Mouse (Mus musculus): ENCODE data around the gene Plcb4. TPM values are rescaled to one million over a fixed set of nuclear protein-coding genes. Genes with fewer than 3 reads are reported as not detected.
A peak's percentile ranks its signal among the peaks of the same experiment; 100 is the strongest.

The Plcb4 gene
- polyA plus RNA-seq, 1 experiment from 2014 or later = 28.5 TPM

GRCm38 (mm10) chr2:135996936-135997335 is 338.1 kb downstream of the Plcb4 start:
- Histone ChIP-seq H3K4me1 (peaks cover 8% of the 10 kb centered on the region; the same call in 1 of the 2 replicates), H3K36me3 (no peaks in the 10 kb centered on the region), H3K4me2 (replicated peaks) (no peak overlapping the region), H3K27ac (replicated peaks) (no peak overlapping the region), H3K27me3 (no peaks in the 10 kb centered on the region), H3K4me3 (no peak overlapping the region), H3K9ac (replicated peaks) (no peak overlapping the region), H3K9me3 (no peaks in the 10 kb centered on the region)
- 86% methylated on average over 6 of the region's 6 CpGs for WGBS
- ATAC-seq (ENCODE audit: low FRiP score, low read depth) = no peak

GRCm38 (mm10) chr2:135997361-135998150 is 338.7 kb downstream of the Plcb4 start:
- no peaks in the 10 kb centered on the region for H3K36me3 ChIP-seq
- H3K27ac ChIP-seq (replicated peaks) = 0 out of 2 replicates have a peak overlapping the region, but pooled peaks have one; percentile 4
- ATAC-seq (ENCODE audit: low FRiP score, low read depth) = no peak
- H3K9ac ChIP-seq (replicated peaks) = no peak overlapping the region
- H3K4me3 ChIP-seq = no peak overlapping the region
- H3K4me1 ChIP-seq = peaks cover 8% of the 10 kb centered on the region; the same call in 1 of the 2 replicates
- no peaks in the 10 kb centered on the region for H3K27me3 ChIP-seq
- H3K4me2 ChIP-seq (replicated peaks) = no peak overlapping the region
- no peaks in the 10 kb centered on the region for H3K9me3 ChIP-seq
- 84% methylated on average over 18 of the region's 18 CpGs for WGBS

DNA sequence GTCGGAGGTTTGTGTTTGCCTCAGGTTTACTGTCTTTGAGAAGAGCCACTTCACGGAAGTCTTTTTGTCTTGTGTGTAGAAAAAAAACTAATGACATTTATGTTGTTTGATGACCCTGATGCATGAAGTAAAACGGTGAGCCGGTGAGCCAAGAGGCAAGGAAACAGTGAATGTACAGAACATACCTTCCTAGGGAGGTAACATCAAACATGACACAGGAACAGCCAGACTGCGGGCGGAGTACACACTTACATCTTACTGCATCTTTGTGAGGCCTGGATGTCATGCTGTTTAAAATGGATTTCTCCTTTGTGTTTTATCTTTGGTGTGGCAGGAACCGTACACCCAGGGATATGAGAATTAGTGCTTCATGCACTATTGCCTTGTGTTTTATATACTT is 340.1 kb downstream of the Plcb4 start:
- no peaks in the 10 kb centered on the region for H3K27me3 ChIP-seq
- no peaks in the 10 kb centered on the region for H3K9me3 ChIP-seq
- no peak overlapping the region for H3K4me3 ChIP-seq
- WGBS = 90% methylated on average over 7 of the region's 7 CpGs
- no peak overlapping the region for H3K4me2 ChIP-seq (replicated peaks)
- no peak overlapping the region for H3K9ac ChIP-seq (replicated peaks)
- no peak overlapping the region for H3K27ac ChIP-seq (replicated peaks)
- no peak for ATAC-seq (ENCODE audit: low FRiP score, low read depth)
- H3K36me3 ChIP-seq = 0 out of 2 replicates have a peak, but pooled peaks cover 3% of the 10 kb centered on the region
- H3K4me1 ChIP-seq = peaks cover 8% of the 10 kb centered on the region; the same call in 1 of the 2 replicates

DNA sequence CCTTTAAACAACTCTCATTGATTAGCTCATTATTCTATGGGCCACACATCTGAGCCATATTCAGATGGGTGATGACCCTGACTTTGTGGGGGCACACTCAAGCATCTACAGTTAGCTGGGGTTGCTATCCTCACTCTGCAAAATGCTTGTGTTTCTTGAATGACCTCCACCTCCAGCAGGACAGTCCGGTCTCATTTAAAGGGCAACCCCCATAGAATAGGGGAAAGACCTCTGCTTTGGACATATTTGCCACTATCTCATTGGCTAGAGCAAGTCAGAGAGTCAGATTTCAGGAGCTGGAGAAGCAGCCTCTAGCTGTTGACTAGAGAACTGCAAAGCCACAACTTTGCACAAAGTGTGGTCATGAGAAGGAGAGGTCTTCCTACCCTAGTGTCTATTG is 340.6 kb downstream of the Plcb4 start:
- WGBS = 61% methylated on average over 1 of the region's 1 CpGs
- H3K9ac ChIP-seq (replicated peaks) = no peak overlapping the region
- no peak overlapping the region for H3K4me3 ChIP-seq
- H3K4me2 ChIP-seq (replicated peaks) = no peak overlapping the region
- H3K36me3 ChIP-seq = 0 out of 2 replicates have a peak, but pooled peaks cover 3% of the 10 kb centered on the region
- peaks cover 8% of the 10 kb centered on the region; the same call in 1 of the 2 replicates for H3K4me1 ChIP-seq
- no peak for ATAC-seq (ENCODE audit: low FRiP score, low read depth)
- H3K27ac ChIP-seq (replicated peaks) = no peak overlapping the region
- H3K27me3 ChIP-seq = no peaks in the 10 kb centered on the region
- no peaks in the 10 kb centered on the region for H3K9me3 ChIP-seq

- Histone ChIP-seq H3K9ac (replicated peaks) (no peak overlapping the region), H3K27ac (replicated peaks) (no peak overlapping the region), H3K36me3 (0 out of 2 replicates have a peak, but pooled peaks cover 3% of the 10 kb centered on the region), H3K4me2 (replicated peaks) (no peak overlapping the region), H3K4me1 (peaks cover 8% of the 10 kb centered on the region; the same call in 1 of the 2 replicates), H3K4me3 (no peak overlapping the region), H3K9me3 (no peaks in the 10 kb centered on the region), H3K27me3 (no peaks in the 10 kb centered on the region)
- no peak for ATAC-seq (ENCODE audit: low FRiP score, low read depth)
- WGBS = 78% methylated on average over 5 of the region's 5 CpGs
Measured at GRCm38 (mm10) chr2:136000933-136001332, 342.1 kb downstream of the Plcb4 start.

DNA sequence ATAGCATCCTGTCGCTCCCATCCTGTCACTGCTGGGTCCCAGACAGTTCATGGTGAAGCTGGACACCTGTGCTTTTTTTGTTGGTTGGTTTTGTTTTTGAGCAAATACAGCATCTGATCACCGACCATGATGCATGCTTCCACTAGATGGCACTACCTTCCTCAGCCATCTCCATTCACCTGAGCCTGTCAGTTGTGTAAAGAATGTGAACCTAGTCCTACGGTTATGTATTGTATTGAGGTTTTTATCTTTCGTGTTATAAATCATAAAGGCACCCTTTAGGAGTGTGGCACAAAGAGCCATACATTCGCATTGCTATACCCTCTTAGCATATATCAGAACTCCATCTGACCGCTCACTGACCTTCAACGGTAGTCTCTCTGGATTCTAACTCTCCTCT is 343.3 kb downstream of the Plcb4 start:
- WGBS = 59% methylated on average over 7 of the region's 7 CpGs

GRCm38 (mm10) chr2:136003836-136004235 is 345.0 kb downstream of the Plcb4 start:
- Histone ChIP-seq H3K9ac (replicated peaks) (no peak overlapping the region), H3K36me3 (0 out of 2 replicates have a peak, but pooled peaks cover 7% of the 10 kb centered on the region), H3K9me3 (no peaks in the 10 kb centered on the region), H3K4me2 (replicated peaks) (no peak overlapping the region), H3K4me3 (no peak overlapping the region), H3K4me1 (no peaks in the 10 kb centered on the region), H3K27ac (replicated peaks) (no peak overlapping the region), H3K27me3 (no peaks in the 10 kb centered on the region)
- ATAC-seq (ENCODE audit: low FRiP score, low read depth) = no peak
- 85% methylated on average over 1 of the region's 1 CpGs for WGBS

More for the DNA sequence above, 343.3 kb downstream of the Plcb4 start:
- H3K4me1 ChIP-seq = peaks cover 8% of the 10 kb centered on the region; the same call in 1 of the 2 replicates
- no peaks in the 10 kb centered on the region for H3K9me3 ChIP-seq
- H3K4me2 ChIP-seq (replicated peaks) = no peak overlapping the region
- H3K27me3 ChIP-seq = no peaks in the 10 kb centered on the region
- no peak overlapping the region for H3K9ac ChIP-seq (replicated peaks)
- H3K36me3 ChIP-seq = 0 out of 2 replicates have a peak, but pooled peaks cover 3% of the 10 kb centered on the region
- no peak overlapping the region for H3K27ac ChIP-seq (replicated peaks)
- peak; percentile 41; the same call in 1 of the 2 replicates for ATAC-seq (ENCODE audit: low FRiP score, low read depth)
- no peak overlapping the region for H3K4me3 ChIP-seq

- Histone ChIP-seq H3K27me3 (no peaks in the 10 kb centered on the region), H3K4me1 (no peaks in the 10 kb centered on the region), H3K27ac (replicated peaks) (no peak overlapping the region), H3K9me3 (no peaks in the 10 kb centered on the region), H3K36me3 (0 out of 2 replicates have a peak, but pooled peaks cover 7% of the 10 kb centered on the region), H3K9ac (replicated peaks) (no peak overlapping the region), H3K4me2 (replicated peaks) (no peak overlapping the region), H3K4me3 (no peak overlapping the region)
- no peak for ATAC-seq (ENCODE audit: low FRiP score, low read depth)
- WGBS = 87% methylated on average over 5 of the region's 5 CpGs
Measured at GRCm38 (mm10) chr2:136006280-136006679, 347.5 kb downstream of the Plcb4 start.

- Histone ChIP-seq H3K36me3 (0 out of 2 replicates have a peak, but pooled peaks cover 2% of the 10 kb centered on the region), H3K4me3 (no peak overlapping the region), H3K4me1 (no peaks in the 10 kb centered on the region), H3K9me3 (no peaks in the 10 kb centered on the region), H3K9ac (replicated peaks) (no peak overlapping the region), H3K27me3 (no peaks in the 10 kb centered on the region), H3K27ac (replicated peaks) (no peak overlapping the region), H3K4me2 (replicated peaks) (no peak overlapping the region)
- no peak for ATAC-seq (ENCODE audit: low FRiP score, low read depth)
- WGBS = 93% methylated on average over 9 of the region's 9 CpGs
Measured at GRCm38 (mm10) chr2:136012759-136013158, 353.9 kb downstream of the Plcb4 start.

GRCm38 (mm10) chr2:136048464-136048863 is 389.7 kb downstream of the Plcb4 start:
- 90% methylated on average over 4 of the region's 4 CpGs for WGBS
- Histone ChIP-seq H3K27me3 (peaks cover 13% of the 10 kb centered on the region), H3K9ac (replicated peaks) (no peak overlapping the region)

GRCm38 (mm10) chr2:136050793-136051615 is 392.2 kb downstream of the Plcb4 start:
- no peak overlapping the region for H3K27ac ChIP-seq (replicated peaks)
- 17% methylated on average over 27 of the region's 27 CpGs for WGBS
- H3K9ac ChIP-seq (replicated peaks) = peak overlapping the region; percentile 39; the same call in 1 of the 2 replicates

More at GRCm38 (mm10) chr2:136048464-136048863, 389.7 kb downstream of the Plcb4 start:
- Histone ChIP-seq H3K27ac (replicated peaks) (no peak overlapping the region), H3K9me3 (no peaks in the 10 kb centered on the region), H3K4me1 (peaks cover 14% of the 10 kb centered on the region), H3K36me3 (no peaks in the 10 kb centered on the region), H3K4me2 (replicated peaks) (no peak overlapping the region), H3K4me3 (no peak overlapping the region)
- ATAC-seq (ENCODE audit: low FRiP score, low read depth) = no peak

More at GRCm38 (mm10) chr2:136050793-136051615, 392.2 kb downstream of the Plcb4 start:
- peak; percentile 61 for ATAC-seq (ENCODE audit: low FRiP score, low read depth)
- peak overlapping the region; percentile 52 for H3K4me2 ChIP-seq (replicated peaks)
- peak overlapping the region; percentile 30 for H3K4me3 ChIP-seq
- no peaks in the 10 kb centered on the region for H3K9me3 ChIP-seq
- no peaks in the 10 kb centered on the region for H3K36me3 ChIP-seq
- H3K27me3 ChIP-seq = peaks cover 13% of the 10 kb centered on the region
- H3K4me1 ChIP-seq = peaks cover 14% of the 10 kb centered on the region
